Mouse (Mus musculus): Measurements from ENCODE around the gene Acsf3. TPM values are rescaled to one million over a fixed set of nuclear protein-coding genes. Genes with fewer than 3 reads are reported as not detected.

The Acsf3 gene
- total and polyA plus RNA-seq, 3 experiments: 2.2 to 10.4 (median 9.0) TPM

DNA sequence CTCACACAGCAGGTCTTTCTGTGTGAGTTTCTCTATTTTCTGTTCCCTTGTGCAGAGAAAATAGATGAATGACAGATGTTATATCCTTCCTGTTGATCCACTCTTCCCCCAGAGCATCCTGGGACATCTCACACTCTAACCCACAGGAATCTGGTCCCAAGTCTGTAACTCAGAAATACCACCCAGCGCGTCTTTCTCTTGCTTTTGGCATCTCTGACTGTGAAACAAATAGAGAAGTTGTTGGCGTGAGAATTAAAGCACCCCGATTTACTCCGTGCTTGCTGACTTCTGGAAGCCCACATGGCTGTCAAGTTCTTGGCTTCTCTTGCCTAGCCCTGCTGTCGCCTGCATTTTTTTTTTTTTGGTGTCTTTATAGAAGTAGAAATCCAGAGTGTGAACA is 2.4 kb downstream of the Acsf3 start:
- no peak overlapping the region for H3K27ac ChIP-seq (ENCODE audit: insufficient read depth, low read depth)
- in situ Hi-C loops (cut with MboI; ENCODE audit: low pct_ligation_motif_present, low pct_unique_long_range_greater_than_20kb, low sequenced_read_pairs): no loop called here
- no peak overlapping the region for H3K4me3 ChIP-seq (replicated peaks in 1 of 3; ENCODE audit: low read depth in 2 of 3, low read length in 2 of 3, poor library complexity in 1 of 3)
- H3K4me1 ChIP-seq (ENCODE audit: control insufficient read depth in 1 of 2, insufficient read depth in 2 of 2): peaks cover 8 to 22% of the 10 kb centered on the region in 2 experiments
- H3K9me3 ChIP-seq (replicated peaks; ENCODE audit: low read length): no peaks in the 10 kb centered on the region
- no peak overlapping the region for H3K9ac ChIP-seq (ENCODE audit: insufficient read depth, low read depth)
- no peak overlapping the region for H3K4me2 ChIP-seq (ENCODE audit: insufficient read depth, low read depth, poor library complexity, severe bottlenecking)
- TF ChIP-seq MEF2A (IDR thresholded peaks at IDR 0.05; ENCODE audit: borderline replicate concordance, low read depth, low read length) (no peak), KAT2A (IDR thresholded peaks at IDR 0.05; ENCODE audit: insufficient replicate concordance, low read length) (no peak), TCF12 (IDR thresholded peaks at IDR 0.05; ENCODE audit: low read depth, low read length) (no peak), ZMIZ1 (IDR thresholded peaks at IDR 0.05; ENCODE audit: low read depth, low read length) (no peak), GABPA (IDR thresholded peaks at IDR 0.05; ENCODE audit: insufficient replicate concordance, low read depth, low read length) (no peak), BHLHE40 (IDR thresholded peaks at IDR 0.05; ENCODE audit: low read depth, low read length) (no peak)
- no peak for DNase-seq (ENCODE audit: extremely low read depth)
- dilution Hi-C loops (cut with MboI; ENCODE audit: extremely low pct_ligation_motif_present, extremely low pct_unique_long_range_greater_than_20kb, low sequenced_read_pairs): no loop called here
- no peaks in the 10 kb centered on the region for H3K79me2 ChIP-seq (replicated peaks; ENCODE audit: control insufficient read depth, extremely low read depth, insufficient read depth, poor library complexity, severe bottlenecking)
- H3K27me3 ChIP-seq (replicated peaks): no peaks in the 10 kb centered on the region
- H3K36me3 ChIP-seq (replicated peaks in 1 of 2; ENCODE audit: control insufficient read depth in 1 of 2, insufficient read depth in 1 of 2, low read length in 1 of 2): peaks cover 14 to 43% of the 10 kb centered on the region in 2 experiments

DNA sequence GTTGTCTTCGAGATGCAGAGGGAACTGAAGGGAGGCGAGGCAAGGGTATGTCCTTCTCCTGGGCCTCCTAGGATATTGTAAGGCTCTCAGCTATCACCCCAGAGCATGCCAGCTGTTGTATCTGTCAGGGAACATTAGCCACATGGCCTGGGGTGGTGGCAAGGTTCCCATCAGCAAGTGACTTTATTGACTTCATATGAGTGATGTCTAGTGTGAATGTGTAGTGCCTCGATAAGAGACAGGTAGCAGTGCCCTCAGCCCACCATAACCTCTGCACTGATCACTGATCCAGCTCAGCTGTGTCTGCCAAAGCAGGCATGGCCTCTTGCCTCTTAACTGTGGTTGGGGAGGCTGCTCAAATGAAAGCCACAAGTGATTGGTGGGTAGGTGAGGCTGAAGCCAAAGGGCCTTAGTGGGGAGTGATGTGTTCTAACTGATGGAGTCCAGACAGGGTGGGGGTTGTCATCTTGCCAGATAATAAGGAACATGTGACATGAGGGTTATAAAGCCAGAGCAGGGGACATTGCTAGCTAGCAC is 3.5 kb downstream of the Acsf3 start:
- Histone ChIP-seq H3K27me3 (replicated peaks) (no peaks in the 10 kb centered on the region), H3K36me3 (replicated peaks in 1 of 2; ENCODE audit: control insufficient read depth in 1 of 2, insufficient read depth in 1 of 2, low read length in 1 of 2) (peaks cover 14 to 52% of the 10 kb centered on the region in 2 experiments), H3K27ac (ENCODE audit: insufficient read depth, low read depth) (no peak overlapping the region), H3K4me3 (replicated peaks in 1 of 3; ENCODE audit: low read depth in 2 of 3, low read length in 2 of 3, poor library complexity in 1 of 3) (no peak overlapping the region), H3K4me2 (ENCODE audit: insufficient read depth, low read depth, poor library complexity, severe bottlenecking) (no peak overlapping the region), H3K4me1 (ENCODE audit: control insufficient read depth in 1 of 2, insufficient read depth in 2 of 2) (peaks cover 6 to 16% of the 10 kb centered on the region in 2 experiments; a peak in 3 of 4 replicates), H3K9me3 (replicated peaks; ENCODE audit: low read length) (no peaks in the 10 kb centered on the region), H3K9ac (ENCODE audit: insufficient read depth, low read depth) (no peak overlapping the region), H3K79me2 (replicated peaks; ENCODE audit: control insufficient read depth, extremely low read depth, insufficient read depth, poor library complexity, severe bottlenecking) (no peaks in the 10 kb centered on the region)
- in situ Hi-C loops (cut with MboI; ENCODE audit: low pct_ligation_motif_present, low pct_unique_long_range_greater_than_20kb, low sequenced_read_pairs) (no loop called here), dilution Hi-C loops (cut with MboI; ENCODE audit: extremely low pct_ligation_motif_present, extremely low pct_unique_long_range_greater_than_20kb, low sequenced_read_pairs) (no loop called here)
- no peak for DNase-seq (ENCODE audit: extremely low read depth)
- TF ChIP-seq CHD2 (IDR thresholded peaks at IDR 0.05; ENCODE audit: low read length) (no peak), ZNF384 (IDR thresholded peaks at IDR 0.05; ENCODE audit: low read depth, low read length) (no peak), ZC3H11A (IDR thresholded peaks at IDR 0.05; ENCODE audit: low read depth, low read length) (no peak), MAFK (IDR thresholded peaks at IDR 0.05; ENCODE audit: insufficient replicate concordance, low read length) (no peak), POLR2AphosphoS2 (IDR thresholded peaks at IDR 0.05; ENCODE audit: low read depth, low read length) (no peak), BHLHE40 (IDR thresholded peaks at IDR 0.05; ENCODE audit: low read depth, low read length) (no peak), MEF2A (IDR thresholded peaks at IDR 0.05; ENCODE audit: borderline replicate concordance, low read depth, low read length) (no peak), IRF4 (IDR thresholded peaks at IDR 0.05; ENCODE audit: low read depth, low read length) (no peak), CTCF (conservative IDR thresholded peaks at IDR 0.05 in 1 of 2, IDR thresholded peaks at IDR 0.05 in 1 of 2; ENCODE audit: low read depth in 2 of 2, low read length in 2 of 2) (no peak)

DNA sequence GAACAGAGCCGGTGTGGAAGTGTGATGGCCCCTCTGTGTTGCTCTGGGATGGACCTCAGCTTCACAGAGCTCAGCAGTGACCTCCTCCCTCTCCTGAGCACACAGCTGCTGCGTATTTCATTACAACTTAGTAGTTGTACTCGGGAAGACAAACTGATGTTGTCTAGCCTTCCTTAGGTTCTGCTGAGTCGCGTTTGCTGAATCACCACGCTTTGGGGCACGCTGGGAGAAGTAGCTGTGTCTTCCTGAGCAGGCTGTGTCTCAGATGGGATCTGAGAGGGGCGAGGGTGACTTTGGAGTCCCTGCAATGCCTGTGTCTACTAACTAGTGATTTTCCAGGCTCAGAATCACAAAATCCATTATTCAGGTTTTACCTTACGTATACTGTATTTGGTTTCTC is 4.0 kb downstream of the Acsf3 start:
- Histone ChIP-seq H3K9ac (ENCODE audit: insufficient read depth, low read depth) (no peak overlapping the region), H3K27ac (ENCODE audit: insufficient read depth, low read depth) (no peak overlapping the region), H3K4me3 (replicated peaks in 1 of 3; ENCODE audit: low read depth in 2 of 3, low read length in 2 of 3, poor library complexity in 1 of 3) (no peak overlapping the region), H3K27me3 (replicated peaks) (no peaks in the 10 kb centered on the region), H3K79me2 (replicated peaks; ENCODE audit: control insufficient read depth, extremely low read depth, insufficient read depth, poor library complexity, severe bottlenecking) (no peaks in the 10 kb centered on the region), H3K4me2 (ENCODE audit: insufficient read depth, low read depth, poor library complexity, severe bottlenecking) (no peak overlapping the region), H3K4me1 (ENCODE audit: control insufficient read depth in 1 of 2, insufficient read depth in 2 of 2) (peaks cover 6 to 21% of the 10 kb centered on the region in 2 experiments; a peak in 3 of 4 replicates), H3K9me3 (replicated peaks; ENCODE audit: low read length) (no peaks in the 10 kb centered on the region), H3K36me3 (replicated peaks in 1 of 2; ENCODE audit: control insufficient read depth in 1 of 2, insufficient read depth in 1 of 2, low read length in 1 of 2) (peaks cover 15 to 57% of the 10 kb centered on the region in 2 experiments)
- dilution Hi-C loops (cut with MboI; ENCODE audit: extremely low pct_ligation_motif_present, extremely low pct_unique_long_range_greater_than_20kb, low sequenced_read_pairs): no loop called here
- in situ Hi-C loops (cut with MboI; ENCODE audit: low pct_ligation_motif_present, low pct_unique_long_range_greater_than_20kb, low sequenced_read_pairs): no loop called here
- no peak for TF ChIP-seq UBTF (IDR thresholded peaks at IDR 0.05; ENCODE audit: low read depth, low read length)
- no peak for TF ChIP-seq ZNF384 (IDR thresholded peaks at IDR 0.05; ENCODE audit: low read depth, low read length)
- TF ChIP-seq TBP (conservative IDR thresholded peaks at IDR 0.05; ENCODE audit: low read depth, low read length): no peak
- no peak for TF ChIP-seq SMC3 (IDR thresholded peaks at IDR 0.05; ENCODE audit: low read depth, low read length)
- no peak for TF ChIP-seq CHD2 (IDR thresholded peaks at IDR 0.05; ENCODE audit: low read length)
- no peak for DNase-seq (ENCODE audit: extremely low read depth)

All from CH12.LX (cell line).